Mouse (Mus musculus) central nervous system, embryonic 14 days (tissue): ENCODE measurements around the gene Esp16. TPM values are rescaled to one million over a fixed set of nuclear protein-coding genes. Genes with fewer than 3 reads are reported as not detected.

Experiments used
- polyA plus RNA-seq: library from polyadenylated mRNA; depleted of rRNA; stranded (reverse); fragments of >200 nt; gene quantifications from 2 replicates; pipeline ENCODE4 v1.2.3, GENCODE M21; 2012; rRNA removed

Esp16 gene
- polyA plus RNA-seq: not detected in 2 replicates

GRCm38 (mm10) chr17:39535842-39536241, at the start of gene Esp16:
Esp16 (plus strand) TSS chr17:39536142.

Other genes with a start within 250 kb of the Esp16 start
- gene Esp18, start 129.8 kb upstream of the Esp16 start, polyA plus RNA-seq: not detected in 2 replicates
- not detected in 2 replicates for gene Esp15, start 104.8 kb downstream of the Esp16 start, polyA plus RNA-seq